Mouse (Mus musculus) midbrain, embryonic 13.5 days (tissue): Measurements from ENCODE around the gene Ace2. TPM values are rescaled to one million over a fixed set of nuclear protein-coding genes. Genes with fewer than 3 reads are reported as not detected.
A peak's percentile ranks its signal among the peaks of the same experiment; 100 is the strongest.

ENCODE experiments used
- ATAC-seq: fragments of 200-750 bp; cut with Nextera tagmentation; 2 replicates; pipeline ENCODE4 v1.8.0; 2017; ENCODE audit warnings: mild to moderate bottlenecking, moderate TSS enrichment, moderate library complexity
- H3K27ac ChIP-seq: fragments of 300-500 bp; sonication (generic); 2 replicates; pipeline ENCODE4 v1.5.1; 2015; ENCODE audit warnings: inconsistent platforms, mild to moderate bottlenecking, moderate library complexity
- H3K27me3 ChIP-seq: fragments of 300-500 bp; sonication (generic); 2 replicates; pipeline ENCODE4 v1.6.1; 2015; ENCODE audit warnings: mild to moderate bottlenecking, inconsistent platforms
- H3K36me3 ChIP-seq: fragments of 300-500 bp; sonication (generic); 2 replicates; pipeline ENCODE4 v1.6.1; 2015; ENCODE audit warnings: mild to moderate bottlenecking, inconsistent platforms
- H3K4me1 ChIP-seq: fragments of 300-500 bp; sonication (generic); replicated peaks from 2 replicates; pipeline ENCODE4 v1.6.1; 2015; ENCODE audit warnings: inconsistent platforms
- H3K4me2 ChIP-seq: fragments of 300-500 bp; sonication (generic); replicated peaks from 2 replicates; pipeline ENCODE4 v1.6.1; 2015; ENCODE audit warnings: moderate library complexity, mild to moderate bottlenecking, inconsistent platforms
- H3K4me3 ChIP-seq: fragments of 300-500 bp; sonication (generic); replicated peaks from 2 replicates; pipeline ENCODE4 v1.5.1; 2015; ENCODE audit warnings: mild to moderate bottlenecking, inconsistent platforms
- H3K9ac ChIP-seq: fragments of 300-500 bp; sonication (generic); replicated peaks from 2 replicates; pipeline ENCODE4 v1.6.1; 2015; ENCODE audit warnings: mild to moderate bottlenecking, inconsistent platforms
- H3K9me3 ChIP-seq: fragments of 300-500 bp; sonication (generic); 2 replicates; pipeline ENCODE4 v1.6.1; 2016; ENCODE audit warnings: mild to moderate bottlenecking, inconsistent platforms
- WGBS: fragments of 180-500 bp; shearing (Covaris S2); methylation state at CpG from one replicate; pipeline ENCODE4 v1.1.7; 2015; 5-methylcytosine and 5-hydroxymethylcytosine counted together
- polyA plus RNA-seq: library from polyadenylated mRNA; unstranded; fragments of >200 nt; fragmentation: Nextera tagmentation; extraction: Ambion mirVana; gene quantifications from 2 replicates; pipeline ENCODE4 v1.2.1, GENCODE M21; 2015

The Ace2 gene
- polyA plus RNA-seq, 1 experiment from 2014 or later, result 0.05 TPM

DNA sequence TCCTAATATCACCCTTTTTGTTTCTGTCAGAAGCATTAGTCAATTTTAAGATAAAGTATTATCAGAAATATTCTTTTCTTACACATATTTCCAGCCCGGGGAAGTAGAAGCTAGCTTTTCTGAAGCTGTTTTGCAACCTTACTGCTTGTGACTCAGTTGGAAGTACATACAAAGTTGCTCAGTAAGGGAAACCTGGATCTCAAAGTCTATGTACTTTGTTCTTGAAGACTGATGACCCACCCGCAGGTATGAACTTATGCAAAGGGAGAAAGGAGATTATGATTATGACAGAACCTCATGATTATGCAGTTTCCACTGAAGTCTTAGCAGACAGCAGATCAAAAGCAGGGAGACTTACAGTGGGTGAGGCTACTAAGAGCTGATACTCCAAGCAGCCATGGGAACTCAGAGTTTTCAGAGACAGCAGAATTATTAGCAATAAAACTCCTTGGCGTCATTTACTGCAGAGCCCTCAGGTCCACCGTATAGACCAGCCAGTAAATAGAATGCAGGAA, 3.8 kb upstream of the Ace2 start:
- Histone ChIP-seq H3K36me3 (no peaks in the 10 kb centered on the region), H3K9me3 (no peaks in the 10 kb centered on the region), H3K4me3 (no peak overlapping the region), H3K9ac (no peak overlapping the region), H3K4me2 (no peak overlapping the region), H3K4me1 (no peaks in the 10 kb centered on the region), H3K27me3 (peaks cover 11% of the 10 kb centered on the region; the same call in 1 of the 2 replicates), H3K27ac (no peak overlapping the region)
- 96% methylated on average over 4 of the region's 4 CpGs for WGBS
- no peak for ATAC-seq

DNA sequence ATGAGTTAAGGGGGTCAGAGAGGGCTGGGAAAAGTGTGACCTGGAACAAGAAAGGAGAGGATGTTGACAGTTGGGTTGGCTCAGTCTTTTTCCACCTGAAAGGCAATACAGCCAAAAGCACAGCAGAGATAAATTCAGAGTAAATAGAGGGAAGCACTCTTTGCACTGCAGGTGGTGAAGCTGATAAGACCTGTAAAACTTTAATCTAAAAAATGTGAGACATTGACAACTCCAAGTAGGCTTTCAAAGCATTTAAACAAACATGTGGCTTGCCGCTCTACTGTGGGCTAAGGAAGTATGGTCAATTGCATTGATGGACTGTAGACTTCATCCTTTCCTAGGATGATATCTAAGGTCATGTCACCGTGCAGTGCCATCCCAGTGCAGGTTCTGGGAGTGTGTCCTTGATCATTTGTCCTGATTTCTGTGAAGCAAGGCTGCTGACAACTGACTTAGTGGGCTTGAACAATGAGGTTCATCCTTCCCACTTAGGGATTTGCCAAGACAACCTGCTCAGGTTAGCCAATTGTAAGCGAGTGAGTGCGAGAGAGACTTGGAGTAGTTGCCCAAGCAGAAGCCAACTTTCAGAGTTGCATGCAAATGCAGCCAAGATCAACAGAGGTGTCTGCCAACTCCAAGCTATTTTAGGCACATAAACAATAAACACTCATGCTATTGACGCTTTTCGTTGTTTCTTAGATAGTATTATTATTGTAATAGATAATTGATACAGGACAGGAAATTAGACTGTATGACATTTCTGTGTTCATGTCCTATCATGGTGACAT, 6.5 kb downstream of the Ace2 start:
- H3K4me3 ChIP-seq, result no peak overlapping the region
- H3K27me3 ChIP-seq, result peaks cover 7% of the 10 kb centered on the region; the same call in 1 of the 2 replicates
- no peak overlapping the region for H3K4me2 ChIP-seq
- H3K27ac ChIP-seq, result no peak overlapping the region
- ATAC-seq, result no peak
- 90% methylated on average over 6 of the region's 6 CpGs for WGBS
- H3K4me1 ChIP-seq, result no peaks in the 10 kb centered on the region
- H3K9me3 ChIP-seq, result no peaks in the 10 kb centered on the region
- no peaks in the 10 kb centered on the region for H3K36me3 ChIP-seq
- no peak overlapping the region for H3K9ac ChIP-seq

DNA sequence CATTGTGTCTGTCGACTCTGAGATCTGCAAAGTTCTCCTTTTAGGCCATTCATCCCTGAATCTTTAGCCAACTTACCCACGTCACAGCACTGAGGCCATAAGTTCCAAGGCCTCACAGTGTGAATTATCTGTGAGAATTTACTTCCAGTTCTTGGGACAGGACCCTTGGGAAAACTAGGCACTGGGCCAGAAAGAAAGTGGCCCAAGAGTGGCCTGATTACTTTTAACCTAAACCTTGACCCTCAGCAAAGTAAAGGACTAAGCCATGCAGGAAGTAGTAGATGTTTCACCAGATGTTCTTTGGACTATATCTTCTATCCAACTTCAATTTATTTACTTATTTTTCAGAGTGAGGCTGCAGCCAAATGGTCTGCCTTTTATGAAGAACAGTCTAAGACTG, 13.6 kb downstream of the Ace2 start:
- H3K27ac ChIP-seq, result no peak overlapping the region
- WGBS, result 72% methylated on average over 2 of the region's 2 CpGs
- no peak overlapping the region for H3K9ac ChIP-seq
- no peaks in the 10 kb centered on the region for H3K36me3 ChIP-seq
- no peak overlapping the region for H3K4me2 ChIP-seq
- no peaks in the 10 kb centered on the region for H3K4me1 ChIP-seq
- H3K9me3 ChIP-seq, result no peaks in the 10 kb centered on the region
- no peak overlapping the region for H3K4me3 ChIP-seq
- no peak for ATAC-seq
- H3K27me3 ChIP-seq, result peaks cover 12% of the 10 kb centered on the region; the same call in 1 of the 2 replicates

GRCm38 (mm10) chrX:164153606-164154005, 14.5 kb downstream of the Ace2 start:
- Histone ChIP-seq H3K27ac (no peak overlapping the region), H3K4me2 (no peak overlapping the region), H3K27me3 (peaks cover 12% of the 10 kb centered on the region; the same call in 1 of the 2 replicates), H3K4me3 (no peak overlapping the region), H3K9me3 (no peaks in the 10 kb centered on the region), H3K4me1 (no peaks in the 10 kb centered on the region), H3K36me3 (no peaks in the 10 kb centered on the region), H3K9ac (no peak overlapping the region)
- ATAC-seq, result no peak

DNA sequence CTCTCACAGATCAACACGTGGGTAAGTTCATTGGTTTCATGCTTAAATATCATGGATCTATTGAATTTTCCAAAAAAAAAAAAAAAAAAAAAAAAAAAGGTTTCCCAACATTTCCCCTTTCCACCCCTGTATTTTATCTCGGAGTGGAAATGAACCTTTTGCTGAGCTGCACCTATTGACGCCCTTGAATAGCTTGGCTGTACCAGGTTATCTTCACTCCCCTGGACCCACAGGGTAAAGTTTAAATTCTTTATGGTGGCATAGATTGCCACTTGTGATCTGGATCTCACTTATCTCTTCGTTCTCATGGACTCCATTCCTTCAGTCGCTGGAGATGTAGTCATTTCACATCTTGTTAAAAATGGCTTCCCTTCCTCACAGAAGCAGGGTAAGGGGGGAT, 15.5 kb downstream of the Ace2 start:
- whole genome bisulfite sequencing, result 84% methylated on average over 5 of the region's 5 CpGs
- Histone ChIP-seq H3K36me3 (no peaks in the 10 kb centered on the region), H3K4me1 (no peaks in the 10 kb centered on the region), H3K4me3 (no peak overlapping the region), H3K27me3 (peaks cover 17% of the 10 kb centered on the region; the same call in 1 of the 2 replicates), H3K4me2 (no peak overlapping the region), H3K27ac (no peak overlapping the region), H3K9me3 (no peaks in the 10 kb centered on the region), H3K9ac (no peak overlapping the region)
- no peak for ATAC-seq

GRCm38 (mm10) chrX:164164681-164165080, 25.5 kb downstream of the Ace2 start:
- H3K36me3 ChIP-seq, result no peaks in the 10 kb centered on the region
- H3K9me3 ChIP-seq, result no peaks in the 10 kb centered on the region
- no peak overlapping the region for H3K9ac ChIP-seq
- H3K4me1 ChIP-seq, result no peaks in the 10 kb centered on the region
- H3K27me3 ChIP-seq, result peaks cover 29% of the 10 kb centered on the region; the same call in 1 of the 2 replicates
- no peak for ATAC-seq
- no peak overlapping the region for H3K4me3 ChIP-seq
- 76% methylated on average over 1 of the region's 1 CpGs for WGBS
- no peak overlapping the region for H3K27ac ChIP-seq
- H3K4me2 ChIP-seq, result no peak overlapping the region

DNA sequence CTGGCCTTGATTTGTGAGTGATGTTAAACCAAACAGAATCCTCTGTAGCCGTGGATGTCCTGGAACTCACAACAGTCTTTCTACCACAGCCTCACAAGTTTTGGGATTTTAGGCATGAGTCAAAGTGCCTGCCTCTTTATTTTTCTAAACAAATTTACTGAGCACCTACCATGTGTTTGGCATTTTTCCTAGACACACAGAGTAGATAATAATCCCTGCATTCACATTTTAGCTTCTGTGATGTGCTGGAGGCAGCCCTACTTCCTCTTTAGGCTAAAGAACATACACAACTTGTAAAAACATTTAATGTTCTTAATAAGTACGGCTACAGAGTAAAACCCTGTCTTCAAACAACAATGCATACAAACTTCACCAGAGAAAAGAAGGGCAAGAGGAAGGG, 31.9 kb downstream of the Ace2 start:
- Histone ChIP-seq H3K9me3 (no peaks in the 10 kb centered on the region), H3K9ac (no peak overlapping the region), H3K36me3 (no peaks in the 10 kb centered on the region), H3K27me3 (peaks cover 14% of the 10 kb centered on the region; the same call in 1 of the 2 replicates), H3K27ac (no peak overlapping the region), H3K4me1 (no peaks in the 10 kb centered on the region), H3K4me2 (no peak overlapping the region), H3K4me3 (no peak overlapping the region)
- ATAC-seq, result no peak
- 79% methylated on average over 2 of the region's 2 CpGs for WGBS

DNA sequence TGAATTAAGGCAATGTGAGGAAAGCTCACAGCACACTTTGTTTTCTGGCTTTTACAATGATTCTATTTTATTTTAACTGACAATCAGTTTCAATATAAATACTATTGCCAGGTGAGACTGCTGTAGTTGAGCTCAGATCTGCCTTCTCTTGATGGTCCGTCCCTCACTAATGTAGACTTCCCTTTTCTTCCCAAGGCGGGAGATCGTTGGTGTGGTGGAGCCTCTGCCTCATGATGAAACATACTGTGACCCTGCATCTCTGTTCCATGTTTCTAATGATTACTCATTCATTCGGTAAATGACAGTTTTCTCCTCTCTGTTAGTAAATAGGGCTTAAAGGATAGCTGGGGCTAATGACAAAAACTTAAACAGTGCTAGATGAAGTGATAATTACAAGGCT, 34.7 kb downstream of the Ace2 start:
- Histone ChIP-seq H3K27ac (no peak overlapping the region), H3K4me3 (no peak overlapping the region), H3K4me2 (no peak overlapping the region), H3K36me3 (no peaks in the 10 kb centered on the region), H3K9me3 (no peaks in the 10 kb centered on the region), H3K4me1 (no peaks in the 10 kb centered on the region), H3K9ac (no peak overlapping the region), H3K27me3 (peaks cover 16% of the 10 kb centered on the region; the same call in 1 of the 2 replicates)
- no peak for ATAC-seq
- WGBS, result 90% methylated on average over 4 of the region's 4 CpGs

- no peak overlapping the region for H3K27ac ChIP-seq
- H3K9ac ChIP-seq, result no peak overlapping the region
- no peak for ATAC-seq
- no peaks in the 10 kb centered on the region for H3K4me1 ChIP-seq
- H3K36me3 ChIP-seq, result no peaks in the 10 kb centered on the region
- WGBS, result 85% methylated on average over 1 of the region's 1 CpGs
- no peaks in the 10 kb centered on the region for H3K9me3 ChIP-seq
- H3K4me2 ChIP-seq, result no peak overlapping the region
- H3K4me3 ChIP-seq, result no peak overlapping the region
- H3K27me3 ChIP-seq, result peaks cover 16% of the 10 kb centered on the region; the same call in 1 of the 2 replicates
Measured at GRCm38 (mm10) chrX:164175311-164175710, 36.2 kb downstream of the Ace2 start.

GRCm38 (mm10) chrX:164175780-164176179, 36.6 kb downstream of the Ace2 start:
- H3K36me3 ChIP-seq, result no peaks in the 10 kb centered on the region
- H3K9ac ChIP-seq, result no peak overlapping the region
- 78% methylated on average over 2 of the region's 2 CpGs for WGBS
- no peak for ATAC-seq
- H3K4me1 ChIP-seq, result no peaks in the 10 kb centered on the region
- H3K4me2 ChIP-seq, result no peak overlapping the region
- H3K27ac ChIP-seq, result no peak overlapping the region
- H3K27me3 ChIP-seq, result peaks cover 16% of the 10 kb centered on the region; the same call in 1 of the 2 replicates
- H3K4me3 ChIP-seq, result no peak overlapping the region
- no peaks in the 10 kb centered on the region for H3K9me3 ChIP-seq

- H3K36me3 ChIP-seq, result no peaks in the 10 kb centered on the region
- 91% methylated on average over 2 of the region's 2 CpGs for WGBS
- H3K9ac ChIP-seq, result no peak overlapping the region
- no peak overlapping the region for H3K4me3 ChIP-seq
- no peaks in the 10 kb centered on the region for H3K9me3 ChIP-seq
- H3K4me2 ChIP-seq, result no peak overlapping the region
- no peaks in the 10 kb centered on the region for H3K4me1 ChIP-seq
- ATAC-seq, result no peak
- H3K27me3 ChIP-seq, result peaks cover 22% of the 10 kb centered on the region; the same call in 1 of the 2 replicates
- no peak overlapping the region for H3K27ac ChIP-seq
Measured at GRCm38 (mm10) chrX:164178856-164179255, 39.7 kb downstream of the Ace2 start.

- Histone ChIP-seq H3K27ac (no peak overlapping the region), H3K27me3 (peaks cover 22% of the 10 kb centered on the region; the same call in 1 of the 2 replicates), H3K4me3 (no peak overlapping the region), H3K9ac (no peak overlapping the region), H3K4me1 (no peaks in the 10 kb centered on the region), H3K4me2 (no peak overlapping the region), H3K9me3 (no peaks in the 10 kb centered on the region), H3K36me3 (no peaks in the 10 kb centered on the region)
- WGBS, result 24% methylated on average over 3 of the region's 3 CpGs
- 0 out of 2 replicates have a peak, but pooled peaks have one; percentile 30 for ATAC-seq
Measured at GRCm38 (mm10) chrX:164179746-164180145, 40.6 kb downstream of the Ace2 start.
